Mouse (Mus musculus) stomach, postnatal 0 days (tissue): ENCODE results near the gene Uts2r. TPM values are rescaled to one million over a fixed set of nuclear protein-coding genes. Genes with fewer than 3 reads are reported as not detected.

Experiments
- ATAC-seq: fragments of 200-750 bp; cut with Nextera tagmentation; 2 replicates; pipeline ENCODE4 v1.8.0; 2017; ENCODE audit not compliant: low FRiP score, low TSS enrichment
- DNase-seq: peaks from one replicate; pipeline ENCODE4 v3.0.0-alpha.2; 2016; ENCODE audit warnings: low spot score
- H3K27ac ChIP-seq: fragments of 300-500 bp; sonication (generic); replicated peaks from 2 replicates; pipeline ENCODE4 v1.5.1; 2014; ENCODE audit warnings: mild to moderate bottlenecking, control low read depth
- H3K27me3 ChIP-seq: fragments of 300-500 bp; sonication (generic); 2 replicates; pipeline ENCODE4 v1.6.1; 2014; ENCODE audit warnings: low read length; ENCODE audit not compliant: control insufficient read depth, insufficient read depth
- H3K36me3 ChIP-seq: fragments of 300-500 bp; sonication (generic); 2 replicates; pipeline ENCODE4 v1.6.1; 2014; ENCODE audit warnings: low read length, mixed read lengths; ENCODE audit not compliant: control insufficient read depth, insufficient read depth
- H3K4me1 ChIP-seq: fragments of 300-500 bp; sonication (generic); replicated peaks from 2 replicates; pipeline ENCODE4 v1.6.1; 2014; ENCODE audit warnings: antibody characterized with exemption; ENCODE audit not compliant: control insufficient read depth, insufficient read depth
- H3K4me2 ChIP-seq: fragments of 300-500 bp; sonication (generic); replicated peaks from 2 replicates; pipeline ENCODE4 v1.6.1; 2014; ENCODE audit warnings: low read depth, mild to moderate bottlenecking, control low read depth, moderate library complexity
- H3K4me3 ChIP-seq: fragments of 300-500 bp; sonication (generic); 2 replicates; pipeline ENCODE4 v1.5.1; 2014; ENCODE audit warnings: low read depth, low read length, control low read depth
- H3K9ac ChIP-seq: fragments of 300-500 bp; sonication (generic); 2 replicates; pipeline ENCODE4 v1.6.1; 2014; ENCODE audit warnings: mild to moderate bottlenecking, low read length, control low read depth, mixed read lengths
- H3K9me3 ChIP-seq: fragments of 300-500 bp; sonication (generic); 2 replicates; pipeline ENCODE4 v1.6.1; 2016; ENCODE audit warnings: low read length; ENCODE audit not compliant: control insufficient read depth
- CTCF ChIP-seq: IDR thresholded peaks from 2 replicates; pipeline ENCODE4 v1.5.1; 2016; ENCODE audit warnings: antibody characterized with exemption, low read depth, mild to moderate bottlenecking, moderate library complexity
- EP300 ChIP-seq: optimal IDR thresholded peaks from 2 replicates; pipeline ENCODE3; 2016; ENCODE audit warnings: antibody characterized with exemption
- WGBS: fragments of 180-500 bp; shearing (Covaris S2); extraction: QIAGEN DNeasy Blood & Tissue Kit; methylation state at CpG from one replicate; pipeline ENCODE4 v1.1.7; 2014; 5-methylcytosine and 5-hydroxymethylcytosine counted together
- polyA plus RNA-seq: library from polyadenylated mRNA; unstranded; fragments of >200 nt; fragmentation: Nextera tagmentation; extraction: Ambion mirVana; gene quantifications from 2 replicates; pipeline ENCODE4 v1.2.1, GENCODE M21; 2015

Uts2r gene
- not detected in 2 replicates for polyA plus RNA-seq

DNA sequence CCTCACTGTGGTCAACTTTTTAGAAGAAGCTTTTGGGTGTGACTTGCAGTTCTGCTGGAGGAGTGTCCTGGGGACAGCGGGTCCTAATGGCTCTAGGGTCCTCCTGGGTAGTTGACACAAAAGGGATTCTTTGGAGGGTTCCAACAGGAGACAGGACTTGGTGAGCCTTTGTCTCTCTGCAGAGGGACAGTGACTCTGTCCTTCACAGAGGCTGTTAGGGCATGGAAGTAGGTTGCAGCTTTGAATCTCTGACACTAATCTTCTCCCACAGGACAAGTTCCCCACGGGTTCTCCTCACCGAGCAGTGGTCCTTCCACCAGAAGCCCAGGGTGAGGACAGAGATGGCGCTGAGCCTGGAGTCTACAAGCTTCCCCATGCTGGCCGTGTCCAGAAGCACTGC lies at the start of gene Uts2r:
Gene Uts2r, plus strand, starts transcription at position 301 of the 400 bp plus-strand sequence.
- Histone ChIP-seq H3K9ac (no peak within 1 kb of the TSS), H3K4me1 (no peaks in the 10 kb centered on the region), H3K36me3 (no peaks in the 10 kb centered on the region), H3K27ac (no peak within 1 kb of the TSS), H3K9me3 (no peaks in the 10 kb centered on the region), H3K4me2 (no peak within 1 kb of the TSS), H3K27me3 (peaks cover 7% of the 10 kb centered on the region), H3K4me3 (no peak within 1 kb of the TSS)
- TF ChIP-seq EP300: no peak
- no peak for TF ChIP-seq CTCF
- no peak for ATAC-seq
- WGBS: 86% methylated on average over 5 of the region's 5 CpGs
- DNase-seq: no peak

DNA sequence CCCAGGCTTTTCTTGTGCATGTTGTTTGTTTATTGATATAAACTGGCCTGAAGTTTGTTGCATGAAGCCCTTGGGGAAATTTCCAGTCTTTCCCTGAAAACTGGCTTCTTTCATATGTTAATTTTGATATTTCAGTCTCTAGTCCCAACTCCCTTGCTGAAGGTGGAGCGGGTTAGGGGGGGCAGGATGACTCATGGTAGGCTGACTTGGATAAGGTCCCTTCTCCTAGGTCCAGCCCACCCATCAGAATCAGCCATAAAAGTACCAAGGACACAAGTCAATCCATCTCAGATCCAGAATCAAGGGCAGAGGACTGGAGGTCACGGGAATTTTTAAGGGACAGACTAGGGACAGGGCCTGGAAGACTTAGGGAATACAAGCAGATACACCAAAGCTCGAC lies 49.0 kb upstream of the Uts2r start:
- no peaks in the 10 kb centered on the region for H3K9me3 ChIP-seq
- no peak overlapping the region for H3K27ac ChIP-seq
- H3K4me1 ChIP-seq: no peaks in the 10 kb centered on the region
- H3K9ac ChIP-seq: no peak overlapping the region
- no peaks in the 10 kb centered on the region for H3K36me3 ChIP-seq
- 81% methylated on average over 3 of the region's 3 CpGs for WGBS
- no peak overlapping the region for H3K4me2 ChIP-seq
- DNase-seq (no peak), ATAC-seq (no peak)
- TF ChIP-seq CTCF (no peak), EP300 (no peak)
- H3K4me3 ChIP-seq: no peak overlapping the region
- H3K27me3 ChIP-seq: no peaks in the 10 kb centered on the region

DNA sequence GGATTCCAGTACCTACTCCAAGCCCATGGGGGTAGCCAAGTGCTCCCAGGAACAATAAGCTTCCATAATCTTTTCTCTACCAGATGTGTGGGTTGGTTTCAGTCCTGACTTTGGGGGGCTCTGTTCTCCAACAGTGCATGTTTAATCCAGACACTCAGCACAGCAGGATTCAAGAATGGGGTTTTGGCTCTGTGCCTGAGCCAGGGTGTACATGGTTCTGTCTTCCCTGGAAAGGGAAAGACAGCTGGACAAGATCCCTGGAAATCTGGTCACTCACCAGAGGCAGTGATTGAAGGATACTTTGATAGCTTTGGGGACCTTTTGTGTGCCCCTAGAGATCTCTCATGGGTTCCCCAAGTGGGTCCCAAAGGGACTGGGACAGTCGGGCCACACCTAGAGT lies 48.5 kb upstream of the Uts2r start:
- no peak overlapping the region for H3K27ac ChIP-seq
- ATAC-seq (peak; percentile 24; the same call in 1 of the 2 replicates), DNase-seq (no peak)
- H3K9me3 ChIP-seq: no peaks in the 10 kb centered on the region
- H3K27me3 ChIP-seq: no peaks in the 10 kb centered on the region
- H3K9ac ChIP-seq: no peak overlapping the region
- TF ChIP-seq EP300: no peak
- no peak overlapping the region for H3K4me3 ChIP-seq
- 70% methylated on average over 1 of the region's 1 CpGs for WGBS
- no peak overlapping the region for H3K4me2 ChIP-seq
- H3K36me3 ChIP-seq: no peaks in the 10 kb centered on the region
- no peaks in the 10 kb centered on the region for H3K4me1 ChIP-seq

DNA sequence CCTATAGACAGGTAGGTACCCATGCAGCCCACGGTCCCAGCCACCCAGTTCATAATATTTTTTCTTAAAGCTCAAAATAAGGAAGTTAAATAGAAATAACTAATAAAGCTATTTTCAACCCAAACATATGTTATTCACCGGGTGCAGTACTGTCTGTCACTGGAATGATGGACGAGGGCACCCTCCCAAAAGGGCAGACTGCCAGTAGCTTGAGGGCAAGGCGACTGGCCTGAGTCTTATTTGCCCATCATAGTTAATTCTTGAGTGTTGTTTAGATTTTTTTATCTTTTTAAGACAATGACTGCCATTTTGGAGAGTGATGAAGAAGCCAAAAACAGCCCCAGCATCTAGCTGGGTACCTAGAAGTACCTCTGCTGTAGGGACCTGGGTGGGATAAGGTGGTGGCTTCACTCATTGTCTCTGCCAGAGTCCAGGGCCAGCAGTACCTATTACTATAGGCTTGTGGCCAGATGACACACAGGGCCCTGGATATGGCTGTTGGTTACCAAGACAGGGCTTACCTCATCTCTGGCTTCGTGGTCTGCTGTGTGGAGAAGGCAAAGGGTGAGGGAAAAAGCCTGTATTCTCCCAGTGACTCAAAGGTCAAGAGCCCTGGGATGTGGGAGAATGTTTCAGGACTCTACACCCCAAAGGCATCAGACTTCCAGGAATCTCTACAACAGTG lies 47.8 kb upstream of the Uts2r start:
- TF ChIP-seq CTCF (no peak), EP300 (no peak)
- no peak for DNase-seq
- Histone ChIP-seq H3K4me3 (no peak overlapping the region), H3K4me2 (no peak overlapping the region), H3K9ac (no peak overlapping the region), H3K9me3 (no peaks in the 10 kb centered on the region), H3K27me3 (no peaks in the 10 kb centered on the region), H3K27ac (no peak overlapping the region), H3K4me1 (no peaks in the 10 kb centered on the region), H3K36me3 (no peaks in the 10 kb centered on the region)
- ATAC-seq: 0 out of 2 replicates have a peak, but pooled peaks have one; percentile 24
- 66% methylated on average over 5 of the region's 5 CpGs for WGBS

DNA sequence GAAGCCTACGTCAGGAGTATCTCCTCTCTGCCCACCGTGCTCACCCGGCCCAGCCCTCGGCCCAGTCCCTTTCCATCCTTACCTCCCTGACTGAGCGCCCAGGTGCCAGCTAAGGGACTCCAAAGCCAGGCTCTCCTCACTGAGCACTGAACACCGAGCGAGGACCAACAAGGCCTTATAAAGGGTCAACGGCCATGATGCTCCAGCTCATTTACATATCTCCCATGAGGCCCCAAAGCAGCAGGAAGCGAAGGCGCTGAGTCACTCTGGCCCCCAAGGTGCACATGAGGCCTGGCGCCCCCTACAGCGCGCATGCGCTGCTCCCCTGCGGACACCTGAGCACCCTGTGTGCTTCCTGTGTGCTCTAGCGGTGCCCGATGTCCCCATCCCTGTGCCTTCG lies 42.0 kb upstream of the Uts2r start:
- 90% methylated on average over 18 of the region's 18 CpGs for WGBS
- TF ChIP-seq CTCF (peak; percentile 5; the same call in 1 of the 2 replicates), EP300 (no peak)
- Histone ChIP-seq H3K4me3 (no peak overlapping the region), H3K9me3 (no peaks in the 10 kb centered on the region), H3K4me2 (no peak overlapping the region), H3K4me1 (no peaks in the 10 kb centered on the region), H3K27me3 (no peaks in the 10 kb centered on the region), H3K27ac (no peak overlapping the region), H3K36me3 (no peaks in the 10 kb centered on the region), H3K9ac (no peak overlapping the region)
- peak; percentile 26; the same call in 1 of the 2 replicates for ATAC-seq
- DNase-seq: no peak

DNA sequence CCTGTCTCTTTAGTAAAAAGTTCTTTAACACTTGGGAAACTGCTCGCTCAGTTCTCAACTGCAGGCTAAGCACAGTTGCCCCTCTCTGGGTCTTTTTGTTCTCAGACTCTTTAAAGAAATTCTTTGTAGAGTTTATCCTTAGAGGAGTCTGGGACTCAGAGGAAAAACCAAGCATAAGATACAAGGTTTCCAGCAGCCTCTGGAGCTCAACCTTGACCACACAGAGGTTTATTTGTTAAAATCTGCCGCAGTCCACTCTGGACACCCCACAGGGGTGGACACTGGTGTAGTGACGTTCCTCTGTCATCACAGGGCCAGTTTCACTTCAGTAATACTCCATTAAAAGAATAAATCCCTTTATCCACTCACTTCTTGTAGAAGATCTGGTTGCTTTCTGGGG lies 41.5 kb upstream of the Uts2r start, which contains the start of gene Tex19.2:
Gene Tex19.2, minus strand, starts transcription at position 101 of the 400 bp plus-strand sequence.
- Histone ChIP-seq H3K9me3 (no peaks in the 10 kb centered on the region), H3K4me3 (no peak within 1 kb of the TSS), H3K27ac (no peak within 1 kb of the TSS), H3K36me3 (no peaks in the 10 kb centered on the region), H3K4me2 (no peak within 1 kb of the TSS), H3K9ac (no peak within 1 kb of the TSS), H3K4me1 (no peaks in the 10 kb centered on the region), H3K27me3 (no peaks in the 10 kb centered on the region)
- DNase-seq (no peak), ATAC-seq (no peak)
- TF ChIP-seq EP300: no peak
- WGBS: 82% methylated on average over 3 of the region's 3 CpGs
